Mouse (Mus musculus) ES-E14 (cell line): ENCODE results near the gene Bmp6.

Source experiments
- MAFK ChIP-seq: IDR thresholded peaks from 2 replicates; pipeline ENCODE4 v1.6.1; 2014; ENCODE audit warnings: mild to moderate bottlenecking, low read depth, low read length, inconsistent platforms; ENCODE audit not compliant: insufficient read depth
- ZNF384 ChIP-seq: IDR thresholded peaks from 2 replicates; pipeline ENCODE4 v1.6.1; 2012; ENCODE audit warnings: low read depth, low read length, inconsistent platforms

DNA sequence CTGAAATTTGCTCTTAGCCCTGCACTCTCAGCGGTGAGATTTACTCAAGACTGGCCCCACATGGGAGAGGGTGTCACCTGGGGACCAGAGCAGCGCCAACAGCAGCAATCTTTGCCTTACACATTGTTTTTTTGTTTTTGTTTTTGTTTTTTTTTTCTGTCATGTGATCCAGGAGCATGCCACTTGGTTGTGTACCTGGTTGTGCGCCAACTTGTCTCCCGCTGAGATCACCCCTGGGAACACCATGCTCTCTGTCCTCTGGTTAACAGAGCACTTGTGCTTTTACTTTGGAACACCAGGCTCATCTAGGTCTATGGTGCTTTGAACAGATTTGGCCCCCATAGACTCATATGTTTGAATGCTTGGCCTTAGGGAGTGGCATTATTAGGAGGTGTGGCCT lies 50.1 kb downstream of the Bmp6 start:
- TF ChIP-seq MAFK (no peak), ZNF384 (no peak)
